Mouse (Mus musculus): ENCODE data around the gene Ampd3.
A peak's percentile ranks its signal among the peaks of the same experiment; 100 is the strongest.

Gene Ampd3

GRCm38 (mm10) chr7:110768001-110768400, at the start of gene Ampd3:
Gene Ampd3 (plus strand): TSS chr7:110768206.
- no peak for DNase-seq

- DNase-seq = no peak
Measured at GRCm38 (mm10) chr7:110718505-110718904, 49.5 kb upstream of the Ampd3 start.

GRCm38 (mm10) chr7:110719857-110720256, 48.1 kb upstream of the Ampd3 start:
- DNase-seq = no peak

GRCm38 (mm10) chr7:110722183-110722582, 45.8 kb upstream of the Ampd3 start:
- no peak for DNase-seq

GRCm38 (mm10) chr7:110727049-110727448, 41.0 kb upstream of the Ampd3 start:
- no peak for DNase-seq

GRCm38 (mm10) chr7:110728876-110729275, 39.1 kb upstream of the Ampd3 start:
- DNase-seq = no peak

- DNase-seq = no peak
Measured at GRCm38 (mm10) chr7:110729295-110729694, 38.7 kb upstream of the Ampd3 start.

- DNase-seq = no peak
Measured at GRCm38 (mm10) chr7:110731091-110731967, 36.7 kb upstream of the Ampd3 start.

- DNase-seq = no peak
Measured at GRCm38 (mm10) chr7:110732001-110732632, 35.9 kb upstream of the Ampd3 start.

- DNase-seq = no peak
Measured at GRCm38 (mm10) chr7:110736914-110737313, 31.1 kb upstream of the Ampd3 start.

- DNase-seq = no peak
Measured at GRCm38 (mm10) chr7:110739764-110740163, 28.2 kb upstream of the Ampd3 start.

GRCm38 (mm10) chr7:110740188-110740587, 27.8 kb upstream of the Ampd3 start:
- no peak for DNase-seq

- DNase-seq = no peak
Measured at GRCm38 (mm10) chr7:110742022-110742421, 26.0 kb upstream of the Ampd3 start.

GRCm38 (mm10) chr7:110746087-110746562, 21.9 kb upstream of the Ampd3 start:
- no peak for DNase-seq

GRCm38 (mm10) chr7:110746809-110747208, 21.2 kb upstream of the Ampd3 start:
- DNase-seq = no peak

GRCm38 (mm10) chr7:110750834-110751233, 17.2 kb upstream of the Ampd3 start:
- DNase-seq = no peak

- no peak for DNase-seq
Measured at GRCm38 (mm10) chr7:110751634-110752033, 16.4 kb upstream of the Ampd3 start.

GRCm38 (mm10) chr7:110753310-110753709, 14.7 kb upstream of the Ampd3 start:
- DNase-seq = no peak

GRCm38 (mm10) chr7:110753926-110754330, 14.1 kb upstream of the Ampd3 start:
- DNase-seq = no peak

GRCm38 (mm10) chr7:110756440-110756839, 11.6 kb upstream of the Ampd3 start:
- no peak for DNase-seq

GRCm38 (mm10) chr7:110762605-110763180, 5.3 kb upstream of the Ampd3 start:
- no peak for DNase-seq

GRCm38 (mm10) chr7:110768451-110769064, 552 bp downstream of the Ampd3 start:
- peak; percentile 15 to 24 for DNase-seq

GRCm38 (mm10) chr7:110769094-110769493, 1.1 kb downstream of the Ampd3 start:
- peak in 1 of 2 experiments; percentile 18 for DNase-seq

All from thymus, adult 18-20 months (tissue).